Mouse (Mus musculus): Measurements from ENCODE around the gene Vps35l. TPM values are rescaled to one million over a fixed set of nuclear protein-coding genes. Genes with fewer than 3 reads are reported as not detected.

The Vps35l gene
- total RNA-seq, 2 experiments from 2014 or later: 50.4 to 61.4 TPM

DNA sequence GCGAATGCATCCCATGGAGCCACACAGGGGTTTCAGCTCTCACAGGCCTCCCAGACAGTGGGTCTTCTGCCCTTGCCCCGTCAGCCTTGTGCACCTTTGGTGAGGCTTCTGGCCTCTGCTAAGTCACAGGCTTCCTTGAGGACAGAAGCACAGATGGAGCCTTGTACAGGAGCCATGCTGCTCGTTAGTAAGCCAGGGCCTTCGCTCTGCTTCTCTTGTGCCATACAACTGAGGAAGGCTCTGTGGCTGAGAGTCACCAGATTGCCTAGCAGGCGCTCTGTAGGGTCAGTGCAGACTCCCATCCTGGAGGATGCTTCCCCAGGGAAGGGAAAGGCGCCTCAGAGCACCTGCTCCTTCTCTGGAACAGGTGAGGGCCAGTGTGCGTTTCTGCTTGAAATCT is 36.0 kb downstream of the Vps35l start:
- DNase-seq (ENCODE audit: low spot score in 2 of 2): no peak

DNA sequence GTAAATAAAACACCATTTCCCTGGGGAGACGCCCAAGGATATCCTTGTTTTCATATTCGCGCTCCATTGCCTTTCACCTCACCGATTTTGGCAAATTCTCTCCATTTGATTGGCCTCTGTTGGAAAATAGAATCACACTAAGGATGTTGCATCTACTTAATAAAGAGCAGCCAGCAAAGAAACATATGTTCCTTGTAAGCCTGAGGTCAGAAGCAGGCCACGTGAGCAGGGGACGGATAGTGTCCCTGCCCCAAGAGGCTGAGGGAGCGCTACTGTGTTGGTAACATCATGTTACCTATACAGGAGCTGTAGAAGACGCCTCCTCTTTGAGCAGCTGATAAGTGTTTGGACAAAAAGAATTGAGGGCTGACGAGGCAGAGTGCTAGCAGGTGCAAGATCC is 36.5 kb downstream of the Vps35l start:
- DNase-seq (ENCODE audit: low spot score in 2 of 2): no peak

DNA sequence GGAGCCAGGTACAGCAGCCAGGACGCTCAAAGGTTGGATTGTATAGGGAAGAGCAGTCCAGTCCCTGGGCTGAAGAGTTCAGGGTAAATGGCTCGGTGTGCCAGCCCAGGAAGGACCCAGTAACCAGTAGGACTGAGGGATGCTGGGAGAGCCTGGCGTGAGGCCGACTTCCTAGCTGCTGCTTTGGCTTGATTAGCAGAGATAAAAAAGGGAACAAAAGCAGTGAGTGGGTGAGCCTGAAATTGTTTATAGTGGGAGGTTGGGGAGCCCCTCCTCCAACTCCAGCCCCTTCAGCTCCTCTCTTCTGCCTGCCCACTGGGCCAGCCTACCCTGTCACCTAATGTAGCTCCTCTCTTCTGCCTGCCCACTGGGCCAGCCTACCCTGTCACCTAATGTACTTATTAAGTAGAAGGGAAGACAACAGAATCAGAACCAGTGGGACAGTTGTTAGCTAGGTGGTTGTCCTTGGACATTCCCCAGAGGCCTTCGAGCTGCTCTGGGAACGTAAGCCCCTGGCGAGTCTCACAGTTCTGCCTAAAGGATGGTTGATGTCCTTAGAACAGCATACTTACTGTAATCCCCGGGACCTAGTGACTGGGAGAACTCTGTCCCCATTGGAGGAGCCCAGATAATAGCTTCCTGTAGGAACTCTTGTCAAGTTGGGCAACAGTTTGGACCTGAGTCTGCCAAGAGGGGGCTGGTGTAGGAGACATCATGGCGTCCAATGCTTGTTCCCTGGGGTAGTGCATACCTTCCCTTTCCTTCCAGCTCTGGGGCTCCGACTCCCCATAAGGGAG is 37.8 kb downstream of the Vps35l start:
- peak; percentile 41 to 45 for DNase-seq (ENCODE audit: low spot score in 2 of 2)

DNA sequence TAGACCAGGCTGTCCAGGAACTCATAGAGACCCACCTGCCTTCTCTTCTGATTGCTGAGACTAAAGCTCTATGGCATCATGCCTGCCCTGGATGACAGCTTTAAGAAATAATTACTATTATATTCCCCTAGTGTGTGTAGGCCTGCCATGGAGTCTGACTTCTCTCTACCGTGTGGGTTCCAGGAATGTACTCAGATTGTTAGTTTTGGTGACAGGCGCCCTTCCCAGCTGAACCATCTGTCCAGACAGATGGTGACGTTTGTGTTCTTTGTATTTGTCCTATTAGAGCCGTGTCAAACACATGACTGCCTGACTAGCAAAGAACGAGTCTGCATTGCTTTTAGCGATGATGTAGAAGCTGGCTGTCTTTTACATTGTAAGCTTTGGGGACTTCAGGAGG is 38.5 kb downstream of the Vps35l start:
- no peak for DNase-seq (ENCODE audit: low spot score in 2 of 2)

DNA sequence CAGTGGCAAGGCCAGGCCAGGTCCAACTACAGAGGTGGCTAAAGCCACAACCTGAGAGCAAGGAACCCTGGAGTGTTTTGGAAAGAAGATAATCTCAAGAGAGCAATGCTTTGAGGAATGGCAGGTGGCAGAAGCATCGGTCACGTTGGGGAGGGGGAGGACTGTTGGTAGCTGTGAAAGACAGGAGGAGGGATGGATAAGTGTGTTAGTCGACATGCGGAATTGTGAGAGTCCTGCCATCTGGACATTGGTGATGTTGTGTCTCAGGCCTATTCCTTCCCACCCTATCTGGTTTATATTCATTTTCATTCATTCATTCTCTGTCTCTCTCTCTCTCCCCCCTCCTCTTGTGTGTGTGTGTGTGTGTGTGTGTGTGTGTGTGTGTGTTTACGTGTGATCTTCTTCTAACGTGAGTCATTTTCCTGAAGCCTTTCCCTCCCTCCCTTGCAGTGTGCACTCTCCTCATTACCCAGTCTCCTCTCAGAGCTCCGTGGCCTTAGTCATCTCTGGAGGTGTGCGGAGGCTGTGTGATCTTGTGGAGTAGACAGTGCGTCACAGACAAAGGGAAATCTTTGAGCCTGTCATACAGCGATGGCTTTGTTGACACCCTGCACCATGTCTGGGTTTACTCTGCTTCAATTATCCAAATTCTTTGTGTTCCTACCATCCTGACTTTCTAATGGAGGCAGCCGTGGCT is 43.4 kb downstream of the Vps35l start:
- DNase-seq (ENCODE audit: low spot score in 2 of 2): peak; percentile 37 to 58

DNA sequence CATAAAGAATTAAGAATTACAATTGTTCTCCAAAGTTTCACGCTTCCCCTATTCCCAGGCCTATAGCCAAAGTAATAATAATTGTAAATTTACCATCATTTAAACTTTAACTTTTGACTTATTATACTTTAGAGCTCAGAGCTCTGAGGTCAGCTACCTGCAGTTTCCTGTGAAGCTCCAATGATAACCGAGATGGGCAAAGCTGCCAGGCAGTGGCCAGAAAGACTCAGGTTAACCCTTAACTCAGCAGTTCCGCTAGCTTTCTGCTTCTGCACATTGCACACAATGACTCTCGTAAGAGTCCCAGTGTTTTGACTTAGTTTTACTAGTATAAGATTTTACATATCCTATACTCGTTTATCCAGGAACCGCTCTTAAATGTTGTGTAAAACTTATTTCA is 46.1 kb downstream of the Vps35l start:
- DNase-seq (ENCODE audit: low spot score in 2 of 2): no peak

DNA sequence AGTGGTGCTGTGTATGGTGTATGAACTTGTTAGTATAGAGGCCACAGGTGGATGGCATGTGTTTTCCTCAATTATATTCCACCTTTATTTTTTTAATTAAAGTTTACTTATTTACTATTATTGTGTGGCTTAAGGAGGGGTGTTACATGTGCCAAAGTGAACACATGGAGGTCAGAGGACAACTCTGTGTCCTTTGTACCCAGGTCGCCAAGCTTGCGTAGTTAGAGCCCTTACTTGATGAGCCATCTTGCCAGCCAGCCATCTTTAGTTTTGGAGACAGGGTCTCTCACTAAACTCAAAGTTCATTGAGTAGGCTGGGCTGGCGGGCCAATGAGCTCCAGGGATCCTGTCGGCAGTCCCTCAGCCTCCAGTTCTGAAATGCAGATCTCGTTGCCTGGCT is 47.3 kb downstream of the Vps35l start:
- no peak for DNase-seq (ENCODE audit: low spot score in 2 of 2)

DNA sequence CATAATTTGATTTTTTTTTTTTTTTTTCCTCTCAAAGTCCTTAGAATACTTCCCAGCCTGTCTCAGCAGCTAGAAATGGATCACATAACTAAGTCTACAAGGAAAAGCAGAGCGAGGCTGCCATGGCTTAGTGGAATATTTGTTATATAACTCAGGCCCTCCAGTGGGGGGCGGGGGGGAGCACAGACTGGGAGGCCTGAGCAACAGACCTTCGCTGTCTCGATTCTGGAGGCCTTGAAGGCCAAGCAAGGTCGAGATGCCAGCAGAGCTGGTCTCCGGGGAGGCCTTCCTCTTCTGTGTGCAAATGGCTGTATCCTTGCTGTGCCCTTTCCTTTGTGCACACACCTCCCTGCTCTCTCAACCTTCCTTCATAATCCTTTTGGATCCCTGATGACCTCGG is 48.5 kb downstream of the Vps35l start:
- no peak for DNase-seq (ENCODE audit: low spot score in 2 of 2)

DNA sequence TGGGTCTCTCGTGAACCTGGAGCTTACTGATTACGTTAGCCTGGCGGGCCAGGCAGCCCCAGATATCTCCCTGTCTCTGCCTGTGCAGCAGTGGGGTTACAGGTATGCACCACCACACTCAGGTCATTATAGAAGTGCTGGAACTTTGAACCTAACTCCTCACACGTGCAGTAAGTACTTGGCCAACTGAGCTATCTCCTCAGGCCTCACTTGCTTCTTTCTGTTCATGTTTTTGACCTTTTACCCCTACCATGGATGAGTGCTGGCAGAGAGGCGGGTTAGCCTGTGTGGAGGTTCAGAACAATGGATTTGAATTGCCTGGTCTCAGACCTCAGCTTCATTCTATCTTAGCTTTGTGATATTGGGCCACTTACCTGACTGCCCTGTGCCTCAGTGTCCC is 50.3 kb downstream of the Vps35l start:
- no peak for DNase-seq (ENCODE audit: low spot score in 2 of 2)

DNA sequence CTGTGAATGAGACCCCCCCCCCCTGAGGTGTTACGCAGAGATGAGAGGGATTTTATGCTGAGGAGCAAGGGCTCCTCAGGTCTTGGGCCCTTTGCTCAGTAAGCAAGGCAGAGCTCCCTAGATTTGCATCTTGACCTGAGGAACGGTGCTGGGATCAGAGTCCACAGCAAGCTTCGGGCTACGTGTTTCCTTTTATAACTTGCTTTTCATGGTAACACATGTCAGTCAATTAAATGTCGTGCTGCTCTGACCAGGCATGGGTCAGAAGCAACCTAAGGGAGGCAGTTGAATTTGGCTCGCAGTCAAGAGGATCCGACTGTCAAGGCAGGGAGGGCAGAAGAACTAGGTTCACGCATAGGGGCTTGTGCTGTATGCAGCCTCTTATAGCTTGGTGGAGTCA is 53.9 kb downstream of the Vps35l start:
- no peak for DNase-seq (ENCODE audit: low spot score in 2 of 2)

DNA sequence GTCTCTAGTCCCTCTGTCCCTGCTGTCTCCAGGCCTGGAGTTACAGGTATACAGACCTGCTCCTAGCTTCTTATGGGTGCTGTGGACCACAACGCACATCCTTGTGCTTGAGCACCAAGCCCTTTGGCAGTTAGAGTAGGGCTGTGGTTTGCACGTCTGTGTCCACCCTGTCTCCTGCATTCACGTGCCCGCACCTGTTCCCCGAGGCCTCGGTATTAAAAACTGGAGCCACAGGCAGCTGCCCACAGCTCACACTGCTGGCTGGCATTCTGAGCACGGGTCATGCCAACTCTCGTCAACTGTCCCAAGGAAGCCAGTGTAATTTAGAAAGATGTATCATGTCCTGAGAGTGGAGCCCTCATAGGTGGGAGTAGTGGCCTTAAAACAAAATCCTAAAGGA is 55.8 kb downstream of the Vps35l start:
- no peak for DNase-seq (ENCODE audit: low spot score in 2 of 2)

DNA sequence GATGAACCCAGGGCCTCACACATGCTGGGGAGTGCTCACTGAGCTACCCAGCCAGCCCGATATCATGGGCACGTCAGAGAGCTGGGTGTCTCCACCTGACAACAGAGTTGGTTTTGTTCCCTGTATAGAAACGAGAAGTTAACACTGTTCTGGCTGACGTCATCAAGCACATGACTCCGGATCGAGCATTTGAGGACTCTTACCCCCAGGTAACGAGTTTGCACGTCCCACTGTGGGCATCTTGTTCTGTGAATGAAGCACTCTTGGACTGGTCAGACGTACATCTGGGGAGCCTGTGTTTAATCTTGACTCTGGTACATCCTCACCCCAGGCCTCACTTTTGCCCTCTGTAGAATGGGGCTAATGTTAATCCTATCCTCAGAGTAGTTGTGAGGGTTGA is 56.8 kb downstream of the Vps35l start:
- no peak for DNase-seq (ENCODE audit: low spot score in 2 of 2)

DNA sequence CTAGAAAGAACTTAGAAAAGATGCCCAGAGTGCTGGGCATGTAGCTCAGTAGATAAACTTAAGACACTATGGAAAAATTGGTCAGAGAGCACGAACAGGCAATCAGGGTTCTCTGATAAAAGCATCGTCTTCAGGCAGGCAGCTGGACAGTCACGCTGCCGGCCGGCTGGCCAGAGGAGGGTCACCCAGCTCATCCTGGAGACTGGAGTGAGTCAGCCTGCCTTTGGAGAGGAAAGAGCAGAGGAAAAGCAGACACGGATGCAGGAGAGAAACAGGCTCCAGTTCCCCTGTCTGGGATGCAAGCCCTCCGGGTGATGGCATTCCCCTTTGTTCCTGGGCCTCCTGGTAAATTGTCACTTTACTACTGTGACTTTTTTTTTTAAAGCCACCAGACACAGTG is 57.6 kb downstream of the Vps35l start:
- DNase-seq (ENCODE audit: low spot score in 2 of 2): no peak

DNA sequence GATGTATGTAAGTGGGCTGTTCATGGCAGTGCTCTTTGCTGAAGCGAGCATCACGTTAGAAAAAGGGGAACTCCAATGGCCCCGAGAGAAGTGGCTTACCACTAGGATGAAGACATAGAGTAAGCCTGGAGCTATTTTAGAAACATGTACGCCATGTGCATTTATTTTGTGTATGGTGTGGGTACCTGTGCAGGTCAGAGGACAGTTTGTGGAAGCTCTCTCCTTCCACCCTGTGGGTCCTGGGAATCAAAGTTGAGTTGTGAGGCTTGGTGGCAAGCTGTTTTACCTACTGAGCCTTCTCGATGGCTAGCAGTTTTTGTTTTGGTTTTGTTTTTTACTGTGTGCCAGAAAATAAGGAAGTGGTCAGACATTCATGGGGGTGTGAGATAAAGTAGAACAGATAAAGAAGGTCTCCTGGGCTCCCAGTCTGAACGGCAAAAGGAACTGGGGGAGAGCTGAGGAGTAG is 58.1 kb downstream of the Vps35l start:
- no peak for DNase-seq (ENCODE audit: low spot score in 2 of 2)

DNA sequence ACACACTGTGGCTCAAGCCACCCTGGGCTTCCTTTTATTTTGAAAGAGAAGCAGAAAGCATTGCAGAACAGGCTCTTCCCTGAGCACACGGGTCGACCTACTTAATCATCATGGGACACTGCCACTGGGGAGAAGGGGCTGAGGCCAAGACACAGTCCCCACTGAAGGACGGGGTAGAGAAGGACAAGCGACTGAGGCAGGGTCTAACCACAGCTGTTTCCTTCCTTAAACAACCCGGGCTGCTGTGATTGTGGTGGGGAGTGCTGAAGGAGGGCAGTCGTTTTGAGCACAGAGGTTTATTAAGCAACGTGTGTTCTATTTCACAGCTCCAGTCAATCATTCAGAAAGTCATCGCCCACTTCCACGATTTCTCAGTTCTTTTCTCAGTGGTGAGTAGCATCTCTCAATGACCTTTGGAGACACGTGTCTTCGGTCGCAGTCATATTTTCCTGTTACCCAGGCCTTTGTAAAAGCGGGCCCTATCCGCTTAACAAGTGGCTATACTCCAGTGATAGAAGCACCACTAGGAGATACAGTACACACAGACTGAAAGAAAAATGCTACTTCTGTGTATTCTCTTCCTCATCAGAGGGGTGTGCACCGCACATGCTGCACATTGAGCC is 60.2 kb downstream of the Vps35l start:
- DNase-seq (ENCODE audit: low spot score in 2 of 2): no peak

DNA sequence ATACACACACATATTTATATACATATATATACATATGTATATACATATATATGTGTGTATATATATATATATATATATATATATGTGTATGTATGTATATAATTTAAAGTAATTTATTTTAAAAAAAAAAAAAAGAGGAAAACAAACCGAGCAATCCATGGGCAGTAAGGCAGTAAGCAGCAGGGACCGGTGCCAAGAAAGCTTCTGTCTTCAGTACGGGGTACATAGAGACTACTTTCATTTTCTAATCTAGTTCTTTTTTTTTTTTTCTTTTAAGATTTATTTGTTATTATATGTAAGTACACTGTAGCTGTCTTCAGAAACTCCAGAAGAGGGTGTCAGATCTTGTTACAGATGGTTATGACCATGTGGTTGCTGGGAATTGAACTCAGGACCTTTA is 61.8 kb downstream of the Vps35l start:
- DNase-seq (ENCODE audit: low spot score in 2 of 2): no peak

DNA sequence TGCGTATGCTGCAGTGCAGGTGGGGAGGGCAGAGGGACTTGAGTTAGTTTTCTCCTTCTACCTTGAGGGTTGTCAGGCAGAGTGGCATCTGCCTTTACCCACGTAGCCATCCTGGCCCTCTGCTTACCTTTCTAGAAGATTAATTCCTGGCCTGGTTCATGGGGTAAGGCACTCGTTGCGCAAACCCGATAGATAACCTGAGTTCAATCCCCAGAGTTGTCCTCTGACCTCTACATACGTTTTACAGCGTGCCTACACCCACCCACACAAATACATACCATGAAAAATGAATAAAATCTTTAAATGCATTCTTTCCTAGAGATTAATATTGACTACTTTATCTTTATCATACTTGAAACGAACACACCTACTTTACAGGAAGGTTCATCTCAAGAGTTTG is 63.4 kb downstream of the Vps35l start:
- DNase-seq (ENCODE audit: low spot score in 2 of 2): no peak

DNA sequence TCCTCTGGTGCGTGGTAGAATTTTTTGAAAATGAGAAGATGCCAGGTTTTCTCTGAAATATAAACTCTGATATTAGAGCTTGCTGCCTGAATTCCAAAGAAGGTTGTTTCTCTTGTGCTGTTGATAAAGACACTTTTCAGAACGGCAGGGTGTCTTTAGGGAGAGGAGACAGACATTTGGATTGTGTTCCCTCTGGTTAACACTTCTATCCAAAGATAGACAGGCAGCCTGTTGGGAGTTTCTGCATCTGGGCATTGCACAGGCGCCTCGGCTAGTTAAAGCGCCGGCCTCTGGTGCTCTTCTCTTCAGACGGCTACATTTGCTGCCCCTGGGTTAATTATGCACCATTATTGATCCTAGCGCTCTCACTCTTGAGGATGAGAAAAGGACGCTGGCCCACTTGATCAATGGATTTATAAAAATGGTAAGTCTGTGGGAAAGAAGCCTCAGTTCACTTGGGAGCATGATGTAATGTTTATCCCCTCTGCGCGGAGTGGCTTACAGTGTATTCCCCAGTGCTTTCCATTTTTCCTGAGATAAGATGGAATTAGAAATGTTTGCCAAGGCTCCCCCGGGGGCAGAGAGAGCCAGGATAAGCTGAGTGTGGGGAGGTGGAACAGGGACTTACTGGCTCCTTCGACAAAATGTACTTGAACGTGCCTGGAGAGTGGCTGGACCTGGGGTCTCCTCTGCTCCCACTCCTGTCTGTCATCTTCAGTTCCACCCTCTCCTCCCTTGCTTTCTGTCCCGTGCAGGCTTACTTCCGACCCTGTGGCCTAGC is 66.8 kb downstream of the Vps35l start:
- DNase-seq (ENCODE audit: low spot score in 2 of 2): peak in 1 of 2 experiments; percentile 8

DNA sequence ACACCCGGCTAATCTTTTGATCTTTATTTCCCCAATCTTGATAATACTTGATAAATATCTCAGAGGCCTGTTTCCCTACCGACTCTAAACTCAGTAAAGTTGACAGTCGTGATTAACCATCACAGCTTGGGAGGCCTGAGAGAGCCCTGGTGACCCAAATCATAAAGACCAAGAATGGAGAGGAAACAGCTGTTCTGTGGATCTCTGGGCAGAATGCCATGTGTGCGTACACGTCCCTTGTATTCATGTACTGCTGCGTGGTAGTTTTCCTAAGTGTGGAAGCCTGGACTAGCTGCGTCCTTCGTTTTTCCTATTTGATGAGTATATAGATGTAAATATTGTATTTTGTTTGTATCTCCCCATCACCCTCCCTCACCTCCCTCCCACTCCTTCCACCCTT is 67.9 kb downstream of the Vps35l start:
- DNase-seq (ENCODE audit: low spot score in 2 of 2): peak; percentile 30 to 34

DNA sequence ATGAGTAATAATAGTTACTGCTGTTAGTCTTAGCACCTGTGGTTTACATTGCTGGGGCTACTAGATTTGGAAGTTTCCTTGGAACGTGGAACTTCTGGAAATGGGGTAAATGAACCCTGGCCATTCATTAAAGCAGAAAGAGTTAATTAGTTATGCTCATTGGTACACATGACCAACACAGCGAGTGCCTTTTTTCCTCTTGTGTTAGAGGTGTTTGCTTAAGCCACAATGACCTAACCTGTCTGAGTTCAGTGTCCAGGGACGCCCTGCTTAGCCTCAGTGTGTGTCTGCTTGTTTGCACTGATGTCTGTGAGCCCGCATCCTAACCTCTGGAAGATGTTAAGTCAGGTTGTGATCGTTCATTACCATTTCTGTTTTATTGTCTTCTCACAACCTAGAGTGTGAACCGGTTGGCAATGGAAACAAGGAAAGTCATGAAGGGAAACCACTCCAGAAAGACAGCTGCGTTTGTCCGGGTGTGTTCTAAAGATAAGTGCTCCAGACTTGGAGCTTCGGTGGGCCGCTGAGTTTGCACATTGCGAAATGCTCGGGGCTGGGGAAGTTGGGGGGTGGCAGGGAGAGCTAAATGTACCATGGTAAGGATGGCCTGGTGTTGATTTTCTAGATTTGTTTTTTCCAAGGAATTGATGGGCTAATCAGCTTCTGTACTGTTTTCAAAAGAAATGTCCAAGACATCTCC is 71.5 kb downstream of the Vps35l start:
- DNase-seq (ENCODE audit: low spot score in 2 of 2): no peak

DNA sequence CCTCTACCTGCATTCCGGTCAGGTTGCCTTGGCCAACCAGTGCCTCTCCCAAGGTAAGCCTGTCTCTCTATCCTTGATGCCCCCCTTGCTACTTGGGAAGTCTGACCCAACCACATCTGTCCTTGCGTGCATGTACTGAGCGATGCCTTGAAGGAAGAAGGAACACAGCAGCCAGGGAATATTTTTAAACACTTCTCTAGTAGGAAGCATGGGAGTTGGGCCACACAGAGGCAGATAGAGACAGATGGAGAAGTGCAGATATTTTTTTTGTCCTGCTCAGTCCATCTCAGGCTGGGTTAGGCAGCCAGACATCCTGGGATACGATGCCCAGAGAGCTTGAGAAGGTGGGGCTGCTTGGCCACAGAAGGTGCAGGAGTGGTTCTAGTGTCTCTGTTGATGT is 73.6 kb downstream of the Vps35l start:
- DNase-seq (ENCODE audit: low spot score in 2 of 2): peak in 1 of 2 experiments; percentile 8

All from left cerebral cortex, adult 18-20 months (tissue).